Mouse (Mus musculus) thymus, adult 2 months (tissue): Measurements from ENCODE around the gene Itpkb.

ENCODE experiments used
- CTCF ChIP-seq: fragments of 200-500 bp; IDR thresholded peaks from 2 replicates; pipeline ENCODE4 v1.5.1; 2012; ENCODE audit warnings: mild to moderate bottlenecking, control low read depth, low read length, moderate library complexity, borderline replicate concordance; ENCODE audit not compliant: control insufficient read depth, poor library complexity, insufficient read depth; ENCODE audit errors: extremely low read depth
- POLR2A ChIP-seq: fragments of 200-500 bp; IDR thresholded peaks from 2 replicates; pipeline ENCODE4 v1.6.1; 2012; ENCODE audit warnings: mild to moderate bottlenecking, low read length, control low read depth, moderate library complexity; ENCODE audit not compliant: control insufficient read depth, poor library complexity, insufficient read depth; ENCODE audit errors: extremely low read depth

DNA sequence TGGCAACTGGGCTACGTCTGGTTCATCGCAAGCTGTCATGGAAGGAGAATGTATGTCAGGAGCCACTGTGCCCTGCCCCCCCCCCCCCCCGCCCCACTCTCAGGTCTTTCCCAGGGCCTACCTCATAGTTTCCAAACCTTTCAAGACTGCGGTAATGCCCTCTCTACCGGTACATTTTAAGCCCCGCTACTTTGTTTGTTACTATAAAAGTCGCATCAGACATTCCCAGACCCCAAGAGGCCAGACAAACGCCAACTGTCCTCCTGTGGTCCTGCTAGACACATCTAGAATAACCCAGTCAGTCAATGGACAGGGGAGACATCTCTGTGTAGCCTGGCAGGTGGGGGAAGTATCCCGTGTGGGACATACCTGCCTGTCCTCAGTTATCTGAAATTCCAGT lies 28.2 kb downstream of the Itpkb start:
- TF ChIP-seq CTCF: no peak
- TF ChIP-seq POLR2A: no peak
